Mouse (Mus musculus): Measurements from ENCODE around the gene Ppp6r3. TPM values are rescaled to one million over a fixed set of nuclear protein-coding genes. Genes with fewer than 3 reads are reported as not detected.

Ppp6r3 gene
- polyA plus RNA-seq (2014; fragmentation: Illumina TruSeq; extraction: RNeasy Lipid Tissue Mini Kit (QIAGEN cat#74804); ENCODE audit: low read depth, low replicate concordance), result 161 TPM

DNA sequence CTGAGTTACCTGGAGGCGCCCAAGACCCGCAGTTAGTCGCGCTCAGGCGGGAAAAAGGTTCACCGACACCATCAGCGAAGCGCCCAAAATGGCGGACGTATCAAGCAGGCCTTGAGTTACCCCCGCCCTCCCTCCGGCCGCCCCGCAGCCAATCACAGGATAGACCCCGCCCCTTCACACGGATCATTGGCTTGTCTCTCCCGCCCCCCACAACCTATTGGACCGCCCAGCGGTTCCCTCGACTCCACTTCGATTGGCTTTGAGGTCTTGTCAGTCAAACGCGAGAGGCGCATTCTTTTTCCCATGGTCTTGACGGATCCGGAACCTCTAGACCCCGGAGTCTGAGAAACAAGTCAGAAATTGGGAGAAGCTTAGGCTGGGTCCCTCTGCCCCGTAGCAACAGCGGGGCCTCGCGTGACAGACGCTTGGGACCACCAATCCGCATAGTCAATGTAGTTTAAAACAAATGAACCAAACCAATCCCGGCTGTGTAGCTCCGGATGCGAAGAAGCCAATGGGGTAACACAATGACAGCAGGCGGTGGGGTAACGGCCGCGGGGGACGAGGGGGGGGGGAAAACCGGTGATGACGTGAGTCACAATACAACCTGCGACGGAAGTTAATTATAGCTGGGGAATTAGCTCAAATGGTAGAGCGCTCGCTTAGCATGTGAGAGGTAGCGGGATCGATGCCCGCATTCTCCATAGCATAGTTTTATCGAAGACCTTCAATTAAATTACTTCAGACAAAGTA, at the start of gene Ppp6r3:
TSS of gene Ppp6r3 (minus strand) at position 118 of the 753 bp plus-strand sequence.

DNA sequence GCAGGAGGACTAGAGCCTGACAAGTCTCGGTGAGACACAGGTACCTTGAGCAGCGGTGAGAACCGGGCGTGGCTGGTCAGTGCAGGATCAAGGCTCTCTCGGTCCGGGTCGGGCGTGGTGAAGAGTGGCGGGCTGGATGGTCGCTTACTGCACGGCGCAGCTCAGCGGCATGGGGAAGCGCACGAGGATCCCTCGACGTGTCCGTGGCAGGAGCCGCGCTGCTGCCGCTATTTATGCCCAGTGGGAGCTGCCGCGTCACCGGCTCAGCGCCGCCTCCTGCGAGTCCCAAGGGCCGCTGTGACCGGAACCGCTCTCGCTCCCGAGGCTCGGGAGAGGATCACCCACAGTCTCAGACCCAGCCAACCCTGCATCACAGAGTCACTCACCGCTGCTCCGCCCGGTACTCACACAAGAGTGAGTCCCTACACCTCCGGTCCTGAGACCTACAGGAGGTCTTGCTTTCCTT, 161.2 kb downstream of the Ppp6r3 start, which contains the start of gene Gal:
TSS of gene Gal (minus strand) at position 277 of the 466 bp plus-strand sequence.

Other genes with a start within 250 kb of the Ppp6r3 start
- gene Tesmin, start 186.9 kb downstream of the Ppp6r3 start, polyA plus RNA-seq (2014; fragmentation: Illumina TruSeq; extraction: RNeasy Lipid Tissue Mini Kit (QIAGEN cat#74804); ENCODE audit: low read depth, low replicate concordance), result not detected
- gene Gal, start 161.2 kb downstream of the Ppp6r3 start, polyA plus RNA-seq (2014; fragmentation: Illumina TruSeq; extraction: RNeasy Lipid Tissue Mini Kit (QIAGEN cat#74804); ENCODE audit: low read depth, low replicate concordance), result not detected
- 0.36 TPM for gene Lrp5, start 110.8 kb upstream of the Ppp6r3 start, polyA plus RNA-seq (2014; fragmentation: Illumina TruSeq; extraction: RNeasy Lipid Tissue Mini Kit (QIAGEN cat#74804); ENCODE audit: low read depth, low replicate concordance)
- 0.97 TPM for gene 1810055G02Rik, start 132.5 kb upstream of the Ppp6r3 start, polyA plus RNA-seq (2014; fragmentation: Illumina TruSeq; extraction: RNeasy Lipid Tissue Mini Kit (QIAGEN cat#74804); ENCODE audit: low read depth, low replicate concordance)
- gene Kmt5b, start 191.7 kb upstream of the Ppp6r3 start, polyA plus RNA-seq (2014; fragmentation: Illumina TruSeq; extraction: RNeasy Lipid Tissue Mini Kit (QIAGEN cat#74804); ENCODE audit: low read depth, low replicate concordance), result 117 TPM

All from kidney, adult 10 weeks (tissue).